Comparison of ENCODE assay signal across 29 mouse cellular contexts in genomic region chr1:72166468-72166814, GRCm38 (mm10). TPM values are rescaled to one million over a fixed set of nuclear protein-coding genes. Genes with fewer than 3 reads are reported as not detected.
"Had no signal": no experiment of that assay in that cellular context is flagged by ENCODE, and none has a peak within 500 bp of the region (broad histone marks: within the 10 kb centered on the region; RNA-seq: fewer than 3 reads in every experiment).

No protein-coding gene starts in this region.

- H3K4me1 ChIP-seq: limb, embryonic 12.5 days; limb, embryonic 13.5 days; liver, embryonic 15.5 days; lung, embryonic 15.5 days; midbrain, embryonic 12.5 days; midbrain, embryonic 15.5 days had no signal

- H3K4me3 ChIP-seq: left cerebral cortex, adult 2 months; limb, embryonic 12.5 days; limb, embryonic 13.5 days; liver, embryonic 12.5 days; liver, embryonic 13.5 days; liver, embryonic 15.5 days; lung, embryonic 15.5 days; midbrain, embryonic 10.5 days; midbrain, embryonic 12.5 days; midbrain, embryonic 13.5 days; midbrain, embryonic 15.5 days; myocyte; neural tube, embryonic 12.5 days; neural tube, embryonic 13.5 days had no signal

- H3K9ac ChIP-seq: limb, embryonic 12.5 days; limb, embryonic 13.5 days; liver, embryonic 12.5 days; liver, embryonic 13.5 days; liver, embryonic 14.5 days; liver, embryonic 15.5 days; liver, postnatal 0 days; lung, embryonic 14.5 days; lung, embryonic 15.5 days; midbrain, embryonic 12.5 days; midbrain, embryonic 13.5 days; midbrain, embryonic 15.5 days; neural tube, embryonic 12.5 days; neural tube, embryonic 13.5 days had no signal

- H3K9me3 ChIP-seq: limb, embryonic 12.5 days; limb, embryonic 13.5 days; liver, embryonic 12.5 days; liver, embryonic 13.5 days; liver, embryonic 15.5 days; lung, embryonic 15.5 days; midbrain, embryonic 10.5 days; midbrain, embryonic 12.5 days; midbrain, embryonic 13.5 days; midbrain, embryonic 15.5 days; neural tube, embryonic 12.5 days; neural tube, embryonic 13.5 days had no signal

- H3K36me3 ChIP-seq: limb, embryonic 12.5 days; limb, embryonic 13.5 days; liver, embryonic 12.5 days; liver, embryonic 13.5 days; liver, embryonic 15.5 days; lung, embryonic 15.5 days; midbrain, embryonic 10.5 days; midbrain, embryonic 12.5 days; midbrain, embryonic 13.5 days; midbrain, embryonic 15.5 days; neural tube, embryonic 12.5 days; neural tube, embryonic 13.5 days had no signal

- H3K4me2 ChIP-seq: limb, embryonic 12.5 days; limb, embryonic 13.5 days; liver, embryonic 11.5 days; liver, embryonic 12.5 days; liver, embryonic 13.5 days; liver, embryonic 15.5 days; lung, embryonic 14.5 days; lung, embryonic 15.5 days; midbrain, embryonic 11.5 days; midbrain, embryonic 12.5 days; midbrain, embryonic 13.5 days; midbrain, embryonic 15.5 days; neural tube, embryonic 12.5 days; neural tube, embryonic 13.5 days had no signal

- ATAC-seq: liver, embryonic 12.5 days; liver, postnatal 0 days; midbrain, embryonic 13.5 days; midbrain, embryonic 15.5 days; midbrain, embryonic 16.5 days had no signal

- H3K27me3 ChIP-seq: limb, embryonic 12.5 days; limb, embryonic 13.5 days; liver, embryonic 12.5 days; liver, embryonic 13.5 days; liver, embryonic 15.5 days; lung, embryonic 15.5 days; midbrain, embryonic 12.5 days; midbrain, embryonic 13.5 days; midbrain, embryonic 15.5 days; neural tube, embryonic 12.5 days; neural tube, embryonic 13.5 days had no signal

- H3K27ac ChIP-seq: left cerebral cortex, adult 2 months; limb, embryonic 12.5 days; limb, embryonic 13.5 days; liver, embryonic 12.5 days; liver, embryonic 13.5 days; liver, embryonic 14.5 days; liver, embryonic 15.5 days; lung, embryonic 15.5 days; macrophage; midbrain, embryonic 10.5 days; midbrain, embryonic 12.5 days; midbrain, embryonic 13.5 days; midbrain, embryonic 15.5 days; neural tube, embryonic 12.5 days; neural tube, embryonic 13.5 days had no signal

- DNase-seq: liver; liver, embryonic 13.5 days; liver, postnatal 0 days; lung, adult 18-20 months; lung, adult 2 months; lung, postnatal 10 days; lung, postnatal 14 days; lung, postnatal 4 days; midbrain, embryonic 14.5 days had no signal

RNA-seq across cellular contexts. Expression of gene Mreg, which starts 45.7 kb away (rescaled TPM):
- total RNA-seq: megakaryocyte-erythroid progenitor cell, adult 5-6 weeks had no signal
